Mouse (Mus musculus) embryonic facial prominence, embryonic 15.5 days (tissue): ENCODE results near the gene Krt18. TPM values are rescaled to one million over a fixed set of nuclear protein-coding genes. Genes with fewer than 3 reads are reported as not detected.

Experiments used
- ATAC-seq: fragments of 200-750 bp; cut with Nextera tagmentation; 2 replicates; pipeline ENCODE4 v1.8.0; 2017; ENCODE audit warnings: low read depth, moderate TSS enrichment; ENCODE audit not compliant: insufficient number of reproducible peaks, low FRiP score, low TSS enrichment
- H3K27ac ChIP-seq: fragments of 300-500 bp; sonication (generic); replicated peaks from 2 replicates; pipeline ENCODE4 v1.5.1; 2015; ENCODE audit warnings: mild to moderate bottlenecking, inconsistent platforms
- H3K27me3 ChIP-seq: fragments of 300-500 bp; sonication (generic); 2 replicates; pipeline ENCODE4 v1.6.1; 2015; ENCODE audit warnings: inconsistent platforms
- H3K36me3 ChIP-seq: fragments of 300-500 bp; sonication (generic); 2 replicates; pipeline ENCODE4 v1.6.1; 2015; ENCODE audit warnings: mild to moderate bottlenecking, inconsistent platforms
- H3K4me1 ChIP-seq: fragments of 300-500 bp; sonication (generic); 2 replicates; pipeline ENCODE4 v1.6.1; 2015; ENCODE audit warnings: inconsistent platforms
- H3K4me2 ChIP-seq: fragments of 300-500 bp; sonication (generic); replicated peaks from 2 replicates; pipeline ENCODE4 v1.6.1; 2015; ENCODE audit warnings: mild to moderate bottlenecking, inconsistent platforms
- H3K4me3 ChIP-seq: fragments of 300-500 bp; sonication (generic); replicated peaks from 2 replicates; pipeline ENCODE4 v1.5.1; 2015; ENCODE audit warnings: mild to moderate bottlenecking, inconsistent platforms
- H3K9ac ChIP-seq: fragments of 300-500 bp; sonication (generic); 2 replicates; pipeline ENCODE4 v1.6.1; 2015; ENCODE audit warnings: inconsistent platforms
- H3K9me3 ChIP-seq: fragments of 300-500 bp; sonication (generic); replicated peaks from 2 replicates; pipeline ENCODE4 v1.6.1; 2016; ENCODE audit warnings: inconsistent platforms
- WGBS: fragments of 180-500 bp; shearing (Covaris S2); methylation state at CpG from one replicate; pipeline ENCODE4 v1.1.7; 2015; 5-methylcytosine and 5-hydroxymethylcytosine counted together
- polyA plus RNA-seq: library from polyadenylated mRNA; unstranded; fragments of >200 nt; fragmentation: Nextera tagmentation; extraction: Ambion mirVana; gene quantifications from 2 replicates; pipeline ENCODE4 v1.2.1, GENCODE M21; 2015

Krt18 gene
- polyA plus RNA-seq = 87.8 and 119 TPM in 2 replicates

GRCm38 (mm10) chr15:102028040-102028439, at the start of gene Krt18:
Krt18 (plus strand) TSS chr15:102028180.
- Histone ChIP-seq H3K9me3 (no peaks in the 10 kb centered on the region), H3K36me3 (no peaks in the 10 kb centered on the region), H3K27me3 (peaks cover 46% of the 10 kb centered on the region), H3K4me3 (peak within 1 kb of the TSS; percentile 38), H3K9ac (0 out of 2 replicates have a peak within 1 kb of the TSS, but pooled peaks have one; percentile 33), H3K4me1 (peaks cover 37% of the 10 kb centered on the region), H3K4me2 (peak within 1 kb of the TSS; percentile 51), H3K27ac (0 out of 2 replicates have a peak within 1 kb of the TSS, but pooled peaks have one; percentile 28)
- under 1% methylated on average over 28 of the region's 28 CpGs for WGBS
- ATAC-seq = no peak

GRCm38 (mm10) chr15:101980849-101981248, 47.1 kb upstream of the Krt18 start:
- no peak for ATAC-seq
- Histone ChIP-seq H3K9me3 (no peaks in the 10 kb centered on the region), H3K4me1 (peaks cover 45% of the 10 kb centered on the region), H3K4me3 (no peak overlapping the region), H3K9ac (no peak overlapping the region), H3K4me2 (no peak overlapping the region), H3K36me3 (no peaks in the 10 kb centered on the region), H3K27me3 (no peaks in the 10 kb centered on the region), H3K27ac (peak overlapping the region; percentile 76)
- WGBS = 41% methylated on average over 6 of the region's 6 CpGs

- Histone ChIP-seq H3K4me3 (peak overlapping the region; percentile 32), H3K27ac (peak overlapping the region; percentile 87)
- WGBS = 75% methylated on average over 13 of the region's 13 CpGs
Observed at GRCm38 (mm10) chr15:101983315-101983948, 44.5 kb upstream of the Krt18 start.

GRCm38 (mm10) chr15:101983949-101984601, 43.9 kb upstream of the Krt18 start:
- Histone ChIP-seq H3K9ac (0 out of 2 replicates have a peak overlapping the region, but pooled peaks have one; percentile 1), H3K36me3 (no peaks in the 10 kb centered on the region), H3K4me3 (peak overlapping the region; percentile 32), H3K27me3 (no peaks in the 10 kb centered on the region), H3K9me3 (no peaks in the 10 kb centered on the region), H3K4me2 (peak overlapping the region; percentile 58), H3K4me1 (peaks cover 29% of the 10 kb centered on the region), H3K27ac (peak overlapping the region; percentile 87)
- ATAC-seq = peak; percentile 89
- WGBS = 2% methylated on average over 15 of the region's 15 CpGs

More at GRCm38 (mm10) chr15:101983315-101983948, 44.5 kb upstream of the Krt18 start:
- H3K9me3 ChIP-seq = no peaks in the 10 kb centered on the region
- 0 out of 2 replicates have a peak overlapping the region, but pooled peaks have one; percentile 1 for H3K9ac ChIP-seq
- 0 out of 2 replicates have a peak, but pooled peaks have one; percentile 5 for ATAC-seq
- H3K4me1 ChIP-seq = peaks cover 26% of the 10 kb centered on the region
- H3K4me2 ChIP-seq = peak overlapping the region; percentile 58
- H3K36me3 ChIP-seq = no peaks in the 10 kb centered on the region
- no peaks in the 10 kb centered on the region for H3K27me3 ChIP-seq

GRCm38 (mm10) chr15:101984746-101985145, 43.2 kb upstream of the Krt18 start:
- no peaks in the 10 kb centered on the region for H3K27me3 ChIP-seq
- no peaks in the 10 kb centered on the region for H3K9me3 ChIP-seq
- 0 out of 2 replicates have a peak overlapping the region, but pooled peaks have one; percentile 87 for H3K27ac ChIP-seq
- H3K4me3 ChIP-seq = 0 out of 2 replicates have a peak overlapping the region, but pooled peaks have one; percentile 32
- peak overlapping the region; percentile 58 for H3K4me2 ChIP-seq
- peaks cover 29% of the 10 kb centered on the region for H3K4me1 ChIP-seq
- H3K9ac ChIP-seq = no peak overlapping the region
- no peak for ATAC-seq
- 14% methylated on average over 6 of the region's 6 CpGs for WGBS
- no peaks in the 10 kb centered on the region for H3K36me3 ChIP-seq

GRCm38 (mm10) chr15:101988119-101988518, 39.9 kb upstream of the Krt18 start:
- Histone ChIP-seq H3K4me3 (no peak overlapping the region), H3K4me1 (peaks cover 20% of the 10 kb centered on the region), H3K9ac (no peak overlapping the region), H3K27ac (no peak overlapping the region), H3K36me3 (no peaks in the 10 kb centered on the region), H3K27me3 (no peaks in the 10 kb centered on the region), H3K9me3 (no peaks in the 10 kb centered on the region), H3K4me2 (no peak overlapping the region)
- 0 out of 2 replicates have a peak, but pooled peaks have one; percentile 53 for ATAC-seq
- WGBS = under 1% methylated on average over 10 of the region's 10 CpGs

GRCm38 (mm10) chr15:101988714-101989113, 39.3 kb upstream of the Krt18 start:
- Histone ChIP-seq H3K4me1 (peaks cover 15% of the 10 kb centered on the region), H3K4me3 (no peak overlapping the region), H3K27ac (no peak overlapping the region), H3K27me3 (no peaks in the 10 kb centered on the region), H3K9ac (no peak overlapping the region), H3K9me3 (no peaks in the 10 kb centered on the region), H3K4me2 (no peak overlapping the region), H3K36me3 (no peaks in the 10 kb centered on the region)
- WGBS = 65% methylated on average over 8 of the region's 8 CpGs
- no peak for ATAC-seq

GRCm38 (mm10) chr15:101990946-101991345, 37.0 kb upstream of the Krt18 start:
- Histone ChIP-seq H3K27ac (no peak overlapping the region), H3K27me3 (no peaks in the 10 kb centered on the region), H3K9me3 (no peaks in the 10 kb centered on the region), H3K36me3 (no peaks in the 10 kb centered on the region), H3K9ac (no peak overlapping the region), H3K4me1 (peaks cover 9% of the 10 kb centered on the region; the same call in 1 of the 2 replicates), H3K4me3 (no peak overlapping the region), H3K4me2 (no peak overlapping the region)
- WGBS = 91% methylated on average over 6 of the region's 6 CpGs
- no peak for ATAC-seq

- no peak for ATAC-seq
- no peaks in the 10 kb centered on the region for H3K9me3 ChIP-seq
- WGBS = 88% methylated on average over 6 of the region's 6 CpGs
- H3K4me2 ChIP-seq = no peak overlapping the region
- H3K9ac ChIP-seq = no peak overlapping the region
- no peaks in the 10 kb centered on the region for H3K4me1 ChIP-seq
- no peak overlapping the region for H3K4me3 ChIP-seq
- H3K27me3 ChIP-seq = no peaks in the 10 kb centered on the region; the same call in 1 of the 2 replicates
- H3K27ac ChIP-seq = no peak overlapping the region
- no peaks in the 10 kb centered on the region for H3K36me3 ChIP-seq
Observed at GRCm38 (mm10) chr15:101994365-101994764, 33.6 kb upstream of the Krt18 start.

- ATAC-seq = no peak
- 76% methylated on average over 4 of the region's 4 CpGs for WGBS
- no peak overlapping the region for H3K4me3 ChIP-seq
- H3K9me3 ChIP-seq = no peaks in the 10 kb centered on the region
- no peaks in the 10 kb centered on the region for H3K4me1 ChIP-seq
- no peak overlapping the region for H3K9ac ChIP-seq
- H3K27ac ChIP-seq = 0 out of 2 replicates have a peak overlapping the region, but pooled peaks have one; percentile 17
- peaks cover 6% of the 10 kb centered on the region for H3K27me3 ChIP-seq
- H3K4me2 ChIP-seq = no peak overlapping the region
- no peaks in the 10 kb centered on the region for H3K36me3 ChIP-seq
Observed at GRCm38 (mm10) chr15:101995484-101996236, 32.3 kb upstream of the Krt18 start.
